Mouse (Mus musculus): ENCODE measurements around the gene Xpot. TPM values are rescaled to one million over a fixed set of nuclear protein-coding genes. Genes with fewer than 3 reads are reported as not detected.

Xpot gene
- polyA plus RNA-seq, 1 experiment from 2014 or later: 30.2 TPM

DNA sequence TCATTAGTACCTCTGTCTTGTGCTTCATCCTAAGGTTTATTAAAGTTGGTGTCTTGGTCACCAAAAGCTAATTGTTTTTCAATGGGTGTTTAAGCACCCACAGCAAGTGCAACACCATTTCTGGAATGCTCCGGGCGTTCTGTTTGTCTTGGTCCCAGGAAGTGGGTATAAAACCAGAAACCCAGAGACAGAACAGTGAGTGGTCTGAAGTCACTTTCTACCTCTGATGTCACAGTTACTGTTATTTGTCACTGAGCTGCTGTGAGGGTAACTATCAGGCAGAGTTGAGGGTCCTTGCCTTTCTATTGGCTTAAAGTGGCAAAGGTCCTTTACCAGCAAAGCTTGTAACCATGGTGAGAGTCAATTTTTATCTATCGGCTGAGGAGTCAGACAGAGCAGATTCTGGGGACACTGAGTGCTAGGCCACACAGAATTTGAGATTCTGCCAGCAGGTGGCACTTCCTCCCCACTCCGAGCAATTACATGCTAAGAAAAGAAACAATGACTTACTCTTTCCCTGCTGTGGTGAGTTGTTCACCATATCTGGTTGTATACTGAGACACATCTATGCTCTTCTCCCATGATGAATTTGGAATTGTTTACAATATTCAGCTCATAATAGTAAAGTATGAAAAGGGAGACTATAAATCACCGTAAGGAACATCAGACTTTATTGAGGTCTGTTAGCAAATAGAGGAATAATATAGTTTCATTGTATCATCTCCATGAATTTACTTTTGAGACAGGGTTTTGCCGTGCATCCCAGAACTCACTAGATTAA lies 14.2 kb upstream of the Xpot start:
- Histone ChIP-seq H3K9me3 (no peaks in the 10 kb centered on the region), H3K9ac (no peak overlapping the region), H3K4me1 (replicated peaks) (peaks cover 20% of the 10 kb centered on the region), H3K27me3 (peaks cover 35% of the 10 kb centered on the region), H3K4me2 (peak overlapping the region; percentile 99; the same call in 1 of the 2 replicates), H3K36me3 (no peaks in the 10 kb centered on the region), H3K4me3 (no peak overlapping the region), H3K27ac (replicated peaks) (no peak overlapping the region)
- ATAC-seq (ENCODE audit: low FRiP score, low read depth): peak; percentile 57; the same call in 1 of the 2 replicates
- WGBS: 48% methylated on average over 6 of the region's 6 CpGs

DNA sequence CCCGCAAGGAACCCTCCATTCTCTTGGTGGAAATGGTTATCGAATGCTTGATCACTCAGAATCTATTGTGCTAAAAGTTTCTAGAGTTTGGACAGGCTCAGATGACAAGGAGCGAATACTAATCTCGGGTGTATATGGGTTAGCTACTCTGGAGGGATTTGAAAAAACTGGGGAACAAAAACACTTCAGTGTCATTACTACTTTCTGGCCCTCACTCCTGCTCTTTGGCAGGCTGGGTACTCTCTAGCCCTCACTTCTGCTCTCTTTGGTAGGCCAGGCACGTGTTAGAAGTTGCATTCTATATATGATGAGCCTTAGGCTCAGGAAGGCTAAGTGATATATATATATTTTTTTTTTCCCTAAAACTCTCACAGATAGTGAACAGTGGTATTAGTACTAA lies 13.4 kb upstream of the Xpot start:
- no peak overlapping the region for H3K27ac ChIP-seq (replicated peaks)
- no peak overlapping the region for H3K4me3 ChIP-seq
- H3K9ac ChIP-seq: no peak overlapping the region
- peaks cover 32% of the 10 kb centered on the region for H3K27me3 ChIP-seq
- 77% methylated on average over 5 of the region's 5 CpGs for WGBS
- H3K4me2 ChIP-seq: no peak overlapping the region
- H3K36me3 ChIP-seq: no peaks in the 10 kb centered on the region
- H3K4me1 ChIP-seq (replicated peaks): peaks cover 20% of the 10 kb centered on the region
- H3K9me3 ChIP-seq: no peaks in the 10 kb centered on the region
- ATAC-seq (ENCODE audit: low FRiP score, low read depth): peak; percentile 35; the same call in 1 of the 2 replicates

DNA sequence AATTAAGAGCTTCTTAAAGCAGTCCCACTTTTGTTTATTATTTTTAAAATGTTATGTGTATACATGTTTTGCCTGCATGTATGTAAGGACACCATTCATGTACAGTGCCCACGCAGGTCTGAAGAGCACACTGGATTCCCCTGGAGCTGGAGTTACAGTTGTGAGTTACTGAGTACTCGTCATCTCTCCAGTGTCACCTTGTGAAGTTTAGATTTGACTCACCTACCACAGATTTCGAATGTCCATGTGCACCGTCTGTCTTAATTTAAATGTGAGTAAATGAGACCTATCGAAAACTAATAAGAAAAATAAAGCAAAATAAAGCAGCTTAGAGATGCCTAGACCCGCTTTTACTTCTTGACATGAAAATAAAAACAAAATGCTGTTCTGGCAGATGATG lies 10.1 kb upstream of the Xpot start:
- peaks cover 6% of the 10 kb centered on the region for H3K4me1 ChIP-seq (replicated peaks)
- no peaks in the 10 kb centered on the region; the same call in 1 of the 2 replicates for H3K27me3 ChIP-seq
- no peak overlapping the region for H3K9ac ChIP-seq
- no peak overlapping the region for H3K4me3 ChIP-seq
- WGBS: 89% methylated on average over 6 of the region's 6 CpGs
- no peaks in the 10 kb centered on the region for H3K36me3 ChIP-seq
- no peak for ATAC-seq (ENCODE audit: low FRiP score, low read depth)
- no peaks in the 10 kb centered on the region for H3K9me3 ChIP-seq
- H3K4me2 ChIP-seq: no peak overlapping the region
- H3K27ac ChIP-seq (replicated peaks): no peak overlapping the region

DNA sequence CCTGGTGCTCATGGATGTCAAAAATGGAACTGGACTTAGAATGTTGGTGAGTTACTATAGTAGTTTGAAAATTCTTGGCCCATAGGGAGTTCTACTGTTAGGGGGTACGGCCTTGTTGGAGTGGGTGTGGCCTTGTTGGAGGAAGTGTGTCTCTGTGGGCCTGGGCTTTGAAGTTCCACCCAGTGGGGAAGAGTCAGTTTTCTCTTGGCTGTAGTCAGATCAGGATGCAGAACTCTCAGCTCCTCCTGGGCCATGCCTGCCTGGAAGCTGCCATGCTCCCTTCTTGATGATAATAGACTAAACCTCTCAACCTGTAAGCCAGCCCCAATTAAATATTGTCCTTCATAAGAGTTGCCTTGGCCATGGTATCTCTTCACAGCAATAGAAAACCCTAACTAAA lies 8.0 kb upstream of the Xpot start:
- no peak for ATAC-seq (ENCODE audit: low FRiP score, low read depth)
- Histone ChIP-seq H3K27ac (replicated peaks) (no peak overlapping the region), H3K4me1 (replicated peaks) (no peaks in the 10 kb centered on the region), H3K4me2 (no peak overlapping the region), H3K4me3 (no peak overlapping the region), H3K9me3 (no peaks in the 10 kb centered on the region), H3K36me3 (no peaks in the 10 kb centered on the region), H3K9ac (no peak overlapping the region), H3K27me3 (no peaks in the 10 kb centered on the region)
- 58% methylated on average over 1 of the region's 1 CpGs for WGBS

DNA sequence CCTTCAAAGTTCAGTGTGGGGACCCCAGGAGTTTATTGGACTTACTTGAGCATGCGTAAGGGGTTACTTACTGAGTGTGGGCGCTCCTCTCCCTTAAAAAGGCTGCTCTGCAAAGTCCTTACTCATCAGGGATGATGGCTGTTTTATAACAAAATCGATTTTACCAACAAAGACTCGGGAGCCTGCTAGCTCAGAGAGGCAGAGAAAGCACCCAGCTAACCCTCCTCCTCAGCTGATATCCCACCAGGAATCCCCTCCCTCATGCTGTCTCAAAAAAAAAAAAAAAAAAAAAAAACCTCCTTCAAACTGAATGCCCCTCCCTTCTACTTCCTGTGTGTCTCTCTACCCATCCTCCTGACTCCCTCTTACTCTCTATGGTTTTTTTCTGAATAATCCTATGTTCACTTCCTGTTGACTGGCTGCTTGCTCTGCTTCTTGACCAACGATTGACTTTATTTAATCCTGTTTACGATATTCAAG lies 2.5 kb upstream of the Xpot start:
- H3K9me3 ChIP-seq: no peaks in the 10 kb centered on the region
- H3K4me1 ChIP-seq (replicated peaks): peaks cover 14% of the 10 kb centered on the region
- no peaks in the 10 kb centered on the region for H3K36me3 ChIP-seq
- no peak overlapping the region for H3K4me3 ChIP-seq
- no peak for ATAC-seq (ENCODE audit: low FRiP score, low read depth)
- no peak overlapping the region for H3K27ac ChIP-seq (replicated peaks)
- 89% methylated on average over 6 of the region's 6 CpGs for WGBS
- H3K27me3 ChIP-seq: no peaks in the 10 kb centered on the region
- no peak overlapping the region for H3K4me2 ChIP-seq
- H3K9ac ChIP-seq: no peak overlapping the region

DNA sequence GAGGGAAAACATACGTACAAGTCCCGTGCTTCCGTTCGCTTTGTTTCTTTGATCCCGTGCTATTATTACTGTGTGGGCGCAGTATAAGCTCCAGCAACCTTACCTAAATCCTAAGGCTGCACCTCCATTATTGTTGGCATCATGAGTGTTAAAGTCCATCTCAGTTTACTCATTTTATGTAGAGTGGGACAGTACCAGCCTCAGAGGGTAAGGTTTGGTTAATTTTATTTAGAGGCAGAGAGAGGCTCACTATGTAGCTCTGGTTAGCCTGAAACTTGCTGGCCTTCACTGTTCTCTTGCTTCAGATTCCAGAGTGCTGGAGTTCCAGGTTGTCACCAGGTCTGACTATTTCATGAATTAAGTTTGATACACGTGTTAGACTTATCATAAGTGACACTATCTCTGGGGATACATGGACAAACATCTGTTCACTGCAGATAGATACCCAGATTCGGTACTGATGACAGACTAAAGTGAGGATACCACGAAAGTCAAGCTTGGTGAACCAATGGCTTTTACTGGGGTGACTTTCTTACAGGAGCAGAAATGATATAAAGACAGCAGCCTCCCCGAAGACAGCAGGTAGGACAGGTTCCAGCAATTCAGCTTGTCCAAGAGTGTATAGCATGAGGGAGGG lies 1.2 kb upstream of the Xpot start:
- Histone ChIP-seq H3K27me3 (no peaks in the 10 kb centered on the region), H3K4me1 (replicated peaks) (peaks cover 14% of the 10 kb centered on the region), H3K4me2 (no peak overlapping the region), H3K36me3 (0 out of 2 replicates have a peak, but pooled peaks cover under 1% of the 10 kb centered on the region), H3K27ac (replicated peaks) (no peak overlapping the region), H3K9me3 (no peaks in the 10 kb centered on the region), H3K9ac (no peak overlapping the region), H3K4me3 (no peak overlapping the region)
- ATAC-seq (ENCODE audit: low FRiP score, low read depth): no peak
- WGBS: 88% methylated on average over 10 of the region's 10 CpGs

DNA sequence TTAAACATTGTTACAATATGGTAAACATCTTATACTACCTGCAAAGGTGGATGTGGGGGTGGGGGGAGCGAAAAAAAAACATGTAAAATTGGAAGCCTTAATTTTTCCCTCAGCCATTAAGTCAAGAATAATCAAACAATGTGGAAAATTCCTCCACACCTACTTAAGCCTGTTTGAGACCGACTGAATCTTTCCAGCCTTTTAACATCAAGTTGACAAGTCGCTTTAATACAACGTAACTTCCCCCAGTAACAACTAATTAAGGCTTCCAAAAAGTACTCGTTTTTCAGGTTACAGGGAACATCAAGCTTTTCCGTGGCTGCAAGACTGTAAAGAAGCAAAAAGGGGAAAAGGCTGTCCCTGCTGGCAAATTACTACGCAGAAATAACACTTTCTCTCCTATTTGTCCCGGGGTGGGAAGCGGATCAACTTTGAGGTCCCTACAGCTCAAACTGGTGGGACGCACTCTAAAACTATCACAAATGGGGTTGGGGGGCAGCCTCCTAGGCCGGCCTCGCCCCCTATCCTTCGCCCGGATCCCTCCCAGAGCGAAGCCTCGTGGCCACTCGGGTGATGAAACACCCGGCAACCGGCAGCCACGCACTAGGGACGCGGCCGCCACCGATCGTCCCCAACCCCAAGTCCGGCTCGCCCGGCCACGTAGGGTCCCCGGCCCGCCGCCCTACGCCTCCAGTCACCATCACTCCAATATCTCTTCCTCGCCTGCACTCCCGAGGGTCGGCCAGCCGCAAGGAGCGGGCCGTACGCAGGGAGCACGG lies 536 bp downstream of the Xpot start:
- peaks cover 8% of the 10 kb centered on the region; the same call in 1 of the 2 replicates for H3K36me3 ChIP-seq
- no peaks in the 10 kb centered on the region for H3K27me3 ChIP-seq
- no peak for ATAC-seq (ENCODE audit: low FRiP score, low read depth)
- H3K9me3 ChIP-seq: no peaks in the 10 kb centered on the region
- H3K4me1 ChIP-seq (replicated peaks): peaks cover 14% of the 10 kb centered on the region
- WGBS: under 1% methylated on average over 40 of the region's 41 CpGs
- peak overlapping the region; percentile 93 for H3K27ac ChIP-seq (replicated peaks)
- peak overlapping the region; percentile 74 for H3K4me2 ChIP-seq
- H3K4me3 ChIP-seq: peak overlapping the region; percentile 93
- H3K9ac ChIP-seq: peak overlapping the region; percentile 87

DNA sequence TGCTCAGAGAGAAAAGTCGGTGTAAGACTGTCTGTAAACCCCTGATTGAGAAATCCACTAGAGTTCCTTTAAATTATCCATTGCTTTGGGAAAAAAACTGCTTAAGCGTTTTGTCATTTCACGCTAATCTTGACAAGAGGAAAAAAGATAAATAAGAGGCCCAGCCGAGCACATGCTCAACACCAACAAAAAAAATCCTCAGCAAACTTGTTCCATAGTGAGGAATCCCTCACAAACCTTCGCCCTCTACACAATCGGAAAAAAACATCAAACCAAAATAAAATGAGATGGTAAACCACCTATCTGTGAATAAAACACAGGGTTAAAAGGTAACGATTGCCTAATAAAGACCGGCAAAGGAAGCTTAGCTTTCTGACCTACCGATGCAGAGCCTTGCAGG lies 1.1 kb downstream of the Xpot start:
- no peaks in the 10 kb centered on the region for H3K27me3 ChIP-seq
- ATAC-seq (ENCODE audit: low FRiP score, low read depth): no peak
- WGBS: 20% methylated on average over 9 of the region's 9 CpGs
- peaks cover 14% of the 10 kb centered on the region; the same call in 1 of the 2 replicates for H3K36me3 ChIP-seq
- peak overlapping the region; percentile 93 for H3K27ac ChIP-seq (replicated peaks)
- H3K4me3 ChIP-seq: peak overlapping the region; percentile 93
- H3K4me1 ChIP-seq (replicated peaks): peaks cover 14% of the 10 kb centered on the region
- H3K9me3 ChIP-seq: no peaks in the 10 kb centered on the region
- H3K4me2 ChIP-seq: peak overlapping the region; percentile 74
- H3K9ac ChIP-seq: peak overlapping the region; percentile 87

DNA sequence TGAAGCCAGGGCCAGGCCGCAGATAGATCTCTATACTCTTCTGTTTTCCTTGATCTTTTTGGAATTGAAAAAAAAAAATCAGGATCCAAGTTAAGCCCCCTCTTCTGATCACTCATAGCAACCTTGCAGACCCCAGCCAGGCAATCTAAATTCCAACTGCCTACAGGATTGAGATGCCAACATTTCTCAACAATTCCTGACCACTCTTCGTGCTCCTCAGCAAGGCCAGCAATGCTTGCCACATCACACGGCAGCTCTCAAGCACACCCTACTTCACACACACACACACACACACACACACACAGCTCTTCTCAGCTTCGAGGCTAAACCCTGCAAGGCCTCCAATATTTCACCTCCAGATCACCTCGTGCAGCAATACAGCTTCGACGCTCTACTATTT lies 2.5 kb downstream of the Xpot start:
- peaks cover 26% of the 10 kb centered on the region for H3K36me3 ChIP-seq
- ATAC-seq (ENCODE audit: low FRiP score, low read depth): no peak
- no peak overlapping the region for H3K4me2 ChIP-seq
- H3K27ac ChIP-seq (replicated peaks): no peak overlapping the region
- no peak overlapping the region for H3K9ac ChIP-seq
- H3K4me3 ChIP-seq: no peak overlapping the region
- H3K4me1 ChIP-seq (replicated peaks): peaks cover 14% of the 10 kb centered on the region
- H3K27me3 ChIP-seq: no peaks in the 10 kb centered on the region
- WGBS: 89% methylated on average over 7 of the region's 7 CpGs
- H3K9me3 ChIP-seq: no peaks in the 10 kb centered on the region

DNA sequence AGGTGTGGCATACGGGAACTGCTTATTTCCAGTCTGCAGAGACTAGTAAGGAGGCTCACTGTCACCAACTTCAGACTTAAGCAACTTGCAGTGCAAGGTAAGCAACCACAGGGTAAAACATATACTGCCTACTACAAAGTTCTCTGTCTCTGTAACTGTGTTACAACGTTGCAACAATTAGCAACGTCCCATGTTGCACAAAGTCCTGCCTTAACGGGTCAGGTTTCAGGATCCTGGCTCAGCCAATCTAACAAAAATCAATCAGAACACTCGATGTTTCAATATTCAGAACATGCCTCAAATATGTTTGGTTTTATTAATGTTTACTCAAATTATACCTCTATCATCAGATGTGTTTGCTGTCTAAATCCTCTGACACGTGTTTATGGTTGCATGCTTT lies 3.7 kb downstream of the Xpot start:
- H3K36me3 ChIP-seq: peaks cover 37% of the 10 kb centered on the region
- H3K27me3 ChIP-seq: no peaks in the 10 kb centered on the region
- WGBS: 93% methylated on average over 6 of the region's 6 CpGs
- no peaks in the 10 kb centered on the region for H3K9me3 ChIP-seq
- H3K27ac ChIP-seq (replicated peaks): no peak overlapping the region
- no peak overlapping the region for H3K4me3 ChIP-seq
- H3K4me2 ChIP-seq: no peak overlapping the region
- H3K4me1 ChIP-seq (replicated peaks): peaks cover 14% of the 10 kb centered on the region
- no peak overlapping the region for H3K9ac ChIP-seq
- ATAC-seq (ENCODE audit: low FRiP score, low read depth): no peak

DNA sequence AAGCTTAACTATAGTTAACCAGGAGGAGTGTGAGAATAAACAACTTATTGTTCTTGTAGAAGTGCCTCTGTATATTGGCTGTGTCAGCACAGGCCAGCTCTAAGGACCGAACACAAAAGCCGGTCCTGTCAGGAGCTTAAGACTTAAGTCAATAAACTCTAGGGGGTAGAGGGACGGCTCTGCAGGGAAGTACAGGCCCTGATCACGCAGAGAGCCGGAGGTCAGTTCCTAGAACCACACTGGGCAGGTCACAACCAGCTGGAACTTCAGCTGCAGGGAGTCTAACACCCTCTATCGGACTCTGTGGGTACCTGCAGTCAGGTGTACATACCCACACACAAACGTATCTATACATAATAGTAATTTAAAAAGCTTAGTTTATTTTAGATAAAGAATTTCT lies 10.2 kb downstream of the Xpot start:
- Histone ChIP-seq H3K4me3 (no peak overlapping the region), H3K4me2 (no peak overlapping the region), H3K9ac (no peak overlapping the region), H3K27ac (replicated peaks) (no peak overlapping the region), H3K4me1 (replicated peaks) (no peaks in the 10 kb centered on the region), H3K36me3 (peaks cover 79% of the 10 kb centered on the region), H3K9me3 (no peaks in the 10 kb centered on the region), H3K27me3 (no peaks in the 10 kb centered on the region)
- ATAC-seq (ENCODE audit: low FRiP score, low read depth): no peak
- 69% methylated on average over 7 of the region's 7 CpGs for WGBS
